Mouse (Mus musculus): ENCODE measurements around the gene Kntc1. TPM values are rescaled to one million over a fixed set of nuclear protein-coding genes. Genes with fewer than 3 reads are reported as not detected.

Kntc1 gene
- total and polyA plus RNA-seq, 2 experiments from 2014 or later = 3.3 to 12.1 TPM

GRCm38 (mm10) chr5:123793081-123793480 is 43.6 kb downstream of the Kntc1 start:
- WGBS = 93% methylated on average over 2 of the region's 2 CpGs
- ATAC-seq = no peak
- Histone ChIP-seq H3K4me2 (ENCODE audit: low read depth) (no peak overlapping the region), H3K9me3 (ENCODE audit: low read length) (no peaks in the 10 kb centered on the region), H3K4me3 (ENCODE audit: low read depth, low read length) (no peak overlapping the region), H3K27ac (ENCODE audit: low read depth, low read length) (no peak overlapping the region), H3K4me1 (ENCODE audit: insufficient read depth) (no peaks in the 10 kb centered on the region), H3K27me3 (ENCODE audit: insufficient read depth, low read length) (no peaks in the 10 kb centered on the region), H3K9ac (no peak overlapping the region), H3K36me3 (ENCODE audit: insufficient read depth) (no peaks in the 10 kb centered on the region)
- no peak for TF ChIP-seq CTCF (IDR thresholded peaks at IDR 0.05; ENCODE audit: low read depth)
- no peak for DNase-seq

GRCm38 (mm10) chr5:123806334-123806733 is 56.8 kb downstream of the Kntc1 start:
- TF ChIP-seq CTCF (IDR thresholded peaks at IDR 0.05; ENCODE audit: low read depth) = no peak
- peak; percentile 56; the same call in 1 of the 2 replicates for ATAC-seq
- peak overlapping the region; percentile 29; the same call in 1 of the 2 replicates for H3K27ac ChIP-seq (ENCODE audit: low read depth, low read length)
- H3K4me1 ChIP-seq (ENCODE audit: insufficient read depth) = no peaks in the 10 kb centered on the region
- H3K4me2 ChIP-seq (ENCODE audit: low read depth) = no peak overlapping the region
- DNase-seq = peak; percentile 60
- 0 out of 2 replicates have a peak, but pooled peaks cover 3% of the 10 kb centered on the region for H3K36me3 ChIP-seq (ENCODE audit: insufficient read depth)
- WGBS = 68% methylated on average over 11 of the region's 11 CpGs
- H3K27me3 ChIP-seq (ENCODE audit: insufficient read depth, low read length) = no peaks in the 10 kb centered on the region
- no peak overlapping the region for H3K9ac ChIP-seq
- no peak overlapping the region for H3K4me3 ChIP-seq (ENCODE audit: low read depth, low read length)
- no peaks in the 10 kb centered on the region for H3K9me3 ChIP-seq (ENCODE audit: low read length)

- H3K9ac ChIP-seq = no peak overlapping the region
- DNase-seq (no peak), ATAC-seq (no peak)
- no peak overlapping the region for H3K4me3 ChIP-seq (ENCODE audit: low read depth, low read length)
- H3K27me3 ChIP-seq (ENCODE audit: insufficient read depth, low read length) = no peaks in the 10 kb centered on the region
- WGBS = 82% methylated on average over 5 of the region's 5 CpGs
- H3K36me3 ChIP-seq (ENCODE audit: insufficient read depth) = 0 out of 2 replicates have a peak, but pooled peaks cover 3% of the 10 kb centered on the region
- no peak overlapping the region for H3K4me2 ChIP-seq (ENCODE audit: low read depth)
- no peak for TF ChIP-seq CTCF (IDR thresholded peaks at IDR 0.05; ENCODE audit: low read depth)
- no peaks in the 10 kb centered on the region for H3K4me1 ChIP-seq (ENCODE audit: insufficient read depth)
- no peak overlapping the region for H3K27ac ChIP-seq (ENCODE audit: low read depth, low read length)
- H3K9me3 ChIP-seq (ENCODE audit: low read length) = no peaks in the 10 kb centered on the region
Observed at GRCm38 (mm10) chr5:123808541-123808940, 59.0 kb downstream of the Kntc1 start.

GRCm38 (mm10) chr5:123809156-123809555 is 59.6 kb downstream of the Kntc1 start:
- H3K9me3 ChIP-seq (ENCODE audit: low read length) = no peaks in the 10 kb centered on the region
- DNase-seq (no peak), ATAC-seq (no peak)
- no peak overlapping the region for H3K27ac ChIP-seq (ENCODE audit: low read depth, low read length)
- H3K4me1 ChIP-seq (ENCODE audit: insufficient read depth) = no peaks in the 10 kb centered on the region
- TF ChIP-seq CTCF (IDR thresholded peaks at IDR 0.05; ENCODE audit: low read depth) = no peak
- WGBS = 94% methylated on average over 13 of the region's 13 CpGs
- H3K36me3 ChIP-seq (ENCODE audit: insufficient read depth) = no peaks in the 10 kb centered on the region
- H3K27me3 ChIP-seq (ENCODE audit: insufficient read depth, low read length) = no peaks in the 10 kb centered on the region
- no peak overlapping the region for H3K4me3 ChIP-seq (ENCODE audit: low read depth, low read length)
- H3K4me2 ChIP-seq (ENCODE audit: low read depth) = no peak overlapping the region
- H3K9ac ChIP-seq = no peak overlapping the region

- WGBS = 80% methylated on average over 7 of the region's 7 CpGs
- H3K4me3 ChIP-seq (ENCODE audit: low read depth, low read length) = no peak overlapping the region
Observed at GRCm38 (mm10) chr5:123816891-123817290, 67.4 kb downstream of the Kntc1 start.

GRCm38 (mm10) chr5:123818941-123819577 is 69.5 kb downstream of the Kntc1 start:
- Histone ChIP-seq H3K9me3 (ENCODE audit: low read length) (no peaks in the 10 kb centered on the region), H3K4me1 (ENCODE audit: insufficient read depth) (no peaks in the 10 kb centered on the region), H3K27me3 (ENCODE audit: insufficient read depth, low read length) (no peaks in the 10 kb centered on the region), H3K4me2 (ENCODE audit: low read depth) (no peak overlapping the region), H3K27ac (ENCODE audit: low read depth, low read length) (no peak overlapping the region), H3K36me3 (ENCODE audit: insufficient read depth) (no peaks in the 10 kb centered on the region), H3K4me3 (ENCODE audit: low read depth, low read length) (no peak overlapping the region), H3K9ac (no peak overlapping the region)
- DNase-seq = no peak
- TF ChIP-seq CTCF (IDR thresholded peaks at IDR 0.05; ENCODE audit: low read depth) = no peak
- 90% methylated on average over 19 of the region's 19 CpGs for WGBS
- no peak for ATAC-seq

More at GRCm38 (mm10) chr5:123816891-123817290, 67.4 kb downstream of the Kntc1 start:
- Histone ChIP-seq H3K36me3 (ENCODE audit: insufficient read depth) (no peaks in the 10 kb centered on the region), H3K4me2 (ENCODE audit: low read depth) (no peak overlapping the region), H3K4me1 (ENCODE audit: insufficient read depth) (no peaks in the 10 kb centered on the region), H3K9ac (no peak overlapping the region), H3K27ac (ENCODE audit: low read depth, low read length) (no peak overlapping the region), H3K9me3 (ENCODE audit: low read length) (no peaks in the 10 kb centered on the region), H3K27me3 (ENCODE audit: insufficient read depth, low read length) (no peaks in the 10 kb centered on the region)
- DNase-seq (no peak), ATAC-seq (no peak)
- TF ChIP-seq CTCF (IDR thresholded peaks at IDR 0.05; ENCODE audit: low read depth) = no peak

GRCm38 (mm10) chr5:123820501-123821263 is 71.2 kb downstream of the Kntc1 start:
- WGBS = 88% methylated on average over 9 of the region's 9 CpGs
- Histone ChIP-seq H3K4me1 (ENCODE audit: insufficient read depth) (no peaks in the 10 kb centered on the region), H3K27me3 (ENCODE audit: insufficient read depth, low read length) (no peaks in the 10 kb centered on the region), H3K27ac (ENCODE audit: low read depth, low read length) (no peak overlapping the region), H3K36me3 (ENCODE audit: insufficient read depth) (no peaks in the 10 kb centered on the region), H3K9me3 (ENCODE audit: low read length) (no peaks in the 10 kb centered on the region), H3K9ac (no peak overlapping the region), H3K4me3 (ENCODE audit: low read depth, low read length) (no peak overlapping the region), H3K4me2 (ENCODE audit: low read depth) (no peak overlapping the region)
- no peak for DNase-seq
- peak; percentile 30; the same call in 1 of the 2 replicates for TF ChIP-seq CTCF (IDR thresholded peaks at IDR 0.05; ENCODE audit: low read depth)
- no peak for ATAC-seq

Measured in forebrain, postnatal 0 days (tissue).